Mouse (Mus musculus): Measurements from ENCODE around the gene Ltbp1. TPM values are rescaled to one million over a fixed set of nuclear protein-coding genes. Genes with fewer than 3 reads are reported as not detected.

The Ltbp1 gene
- polyA plus RNA-seq, 2 experiments from 2014 or later = 0.15 TPM; not detected in 1

DNA sequence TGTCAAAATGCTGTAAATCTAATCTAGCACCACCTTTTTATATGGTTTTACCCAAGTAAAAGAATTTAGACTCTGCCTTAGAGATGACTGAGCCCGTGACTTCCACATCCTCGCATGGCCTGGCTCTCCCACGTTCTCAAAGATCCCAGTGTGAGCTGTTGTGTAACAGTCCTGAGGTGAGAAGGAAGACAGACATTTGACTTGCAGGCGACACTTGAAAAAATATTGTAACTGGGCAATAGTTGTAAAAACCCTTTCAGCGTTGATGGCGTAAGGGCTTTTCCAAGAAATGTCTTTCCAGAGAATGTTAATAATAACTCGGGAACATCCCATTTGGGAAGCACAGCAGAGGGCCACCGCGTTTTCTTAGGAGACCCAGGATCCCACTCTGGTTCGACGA, 366.3 kb downstream of the Ltbp1 start:
- ATAC-seq = no peak

GRCm38 (mm10) chr17:75372371-75372770, 367.0 kb downstream of the Ltbp1 start:
- ATAC-seq = no peak

- no peak for ATAC-seq
Measured at GRCm38 (mm10) chr17:75374287-75375024, 369.1 kb downstream of the Ltbp1 start.

GRCm38 (mm10) chr17:75378256-75378871, 373.0 kb downstream of the Ltbp1 start:
- no peak for ATAC-seq

DNA sequence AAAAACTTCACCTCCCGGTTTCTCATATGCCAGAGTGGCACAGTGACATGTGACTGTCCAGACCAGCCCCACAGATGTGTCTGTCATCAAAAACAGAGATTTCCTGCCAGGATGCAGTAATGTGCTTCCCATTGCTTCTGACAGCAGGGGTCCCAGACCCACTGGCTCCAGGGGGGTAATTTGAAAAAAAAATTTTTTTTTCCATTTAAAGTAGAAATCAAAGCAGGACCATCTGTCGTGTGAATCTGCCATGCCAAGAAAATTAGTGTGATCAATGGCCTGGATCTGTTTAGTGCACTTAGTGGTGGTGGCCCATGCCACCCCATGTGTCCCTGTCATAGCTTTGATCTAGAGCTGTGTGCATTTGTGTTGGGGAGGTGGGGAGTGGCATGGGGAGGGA, 374.8 kb downstream of the Ltbp1 start:
- no peak for ATAC-seq

- no peak for ATAC-seq
Measured at GRCm38 (mm10) chr17:75388402-75388801, 383.0 kb downstream of the Ltbp1 start.

DNA sequence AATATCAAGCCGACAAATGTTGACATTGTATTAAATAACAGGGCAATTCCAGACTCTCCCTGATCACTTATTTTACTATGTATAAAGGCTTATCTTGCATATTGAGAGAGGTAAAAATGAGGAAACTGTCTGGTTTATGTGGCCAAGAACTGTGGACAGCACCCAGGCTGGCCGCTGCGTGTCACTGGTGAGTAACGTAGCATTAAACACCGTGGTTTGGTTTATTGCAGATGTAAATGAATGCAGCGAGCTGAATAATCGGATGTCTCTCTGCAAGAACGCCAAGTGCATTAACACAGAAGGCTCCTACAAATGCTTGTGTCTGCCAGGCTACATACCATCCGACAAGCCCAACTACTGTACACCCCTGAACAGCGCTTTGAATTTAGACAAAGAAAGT, 384.8 kb downstream of the Ltbp1 start:
- ATAC-seq = no peak

GRCm38 (mm10) chr17:75391429-75392192, 386.2 kb downstream of the Ltbp1 start:
- no peak for ATAC-seq

- no peak for ATAC-seq
Measured at GRCm38 (mm10) chr17:75406405-75406804, 401.0 kb downstream of the Ltbp1 start.

GRCm38 (mm10) chr17:75416861-75417260, 411.5 kb downstream of the Ltbp1 start:
- ATAC-seq = no peak

DNA sequence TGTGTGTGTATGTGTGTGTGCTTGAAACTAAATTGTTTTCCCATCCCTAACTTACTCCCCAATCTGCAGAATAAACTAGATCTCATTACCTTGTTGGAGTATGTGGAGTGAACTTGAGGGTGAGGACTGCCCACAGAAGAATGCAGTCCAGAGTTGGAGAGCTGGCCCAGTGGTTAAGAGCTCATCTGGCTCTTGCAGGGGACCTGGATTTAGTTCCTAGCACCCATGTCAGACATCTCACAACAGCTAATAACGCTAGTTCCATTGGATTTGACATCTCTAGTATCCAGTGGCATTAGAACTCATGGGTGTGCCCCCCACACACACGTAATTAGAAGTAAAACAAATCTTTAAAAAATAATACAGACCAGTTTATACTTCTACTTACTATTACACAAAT, 428.8 kb downstream of the Ltbp1 start:
- no peak for ATAC-seq

DNA sequence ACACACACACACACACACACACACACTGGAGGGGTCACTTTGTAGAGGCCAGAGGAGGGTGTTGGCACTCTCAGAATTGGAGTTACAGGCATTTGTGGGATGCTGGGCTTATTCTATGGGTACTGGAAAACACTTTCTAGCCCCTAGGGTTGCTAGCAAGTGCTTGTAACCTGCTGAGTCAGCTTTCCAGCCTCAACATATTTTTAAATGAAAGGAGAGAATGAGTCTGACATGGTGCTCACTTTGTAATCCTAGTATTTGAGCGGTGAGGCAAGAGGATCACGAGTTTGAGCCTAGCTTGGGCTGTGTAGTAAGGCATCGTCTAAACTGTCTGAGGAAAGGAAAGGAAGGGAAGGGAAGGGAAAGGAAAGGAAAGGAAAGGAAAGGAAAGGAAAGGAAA, 429.5 kb downstream of the Ltbp1 start:
- no peak for ATAC-seq

- ATAC-seq = no peak
Measured at GRCm38 (mm10) chr17:75435599-75435998, 430.2 kb downstream of the Ltbp1 start, which contains the start of gene Rasgrp3. TSS of gene Rasgrp3 (plus strand) at chr17:75435896.

DNA sequence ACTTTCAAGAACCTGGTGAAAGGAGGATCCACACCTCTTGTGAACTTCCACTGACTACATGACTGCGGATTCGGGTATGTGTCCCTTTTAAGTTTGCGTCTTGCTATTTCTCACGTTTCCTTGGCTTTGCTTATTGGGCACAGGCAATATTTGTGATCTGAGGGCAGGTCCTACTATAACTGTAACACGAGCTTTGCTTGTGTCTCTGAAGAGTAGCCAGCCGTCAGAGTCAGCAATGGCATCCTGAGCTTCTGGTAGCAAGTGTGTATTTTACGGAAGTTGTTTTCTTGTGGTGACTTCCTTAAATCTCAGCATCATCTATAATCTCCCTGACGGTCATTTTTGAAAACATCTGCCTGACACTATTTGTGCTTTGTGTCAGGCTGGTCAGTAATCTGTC, 430.7 kb downstream of the Ltbp1 start:
- no peak for ATAC-seq

- no peak for ATAC-seq
Measured at GRCm38 (mm10) chr17:75436819-75437218, 431.5 kb downstream of the Ltbp1 start.

GRCm38 (mm10) chr17:75437239-75437750, 431.9 kb downstream of the Ltbp1 start:
- no peak for ATAC-seq

DNA sequence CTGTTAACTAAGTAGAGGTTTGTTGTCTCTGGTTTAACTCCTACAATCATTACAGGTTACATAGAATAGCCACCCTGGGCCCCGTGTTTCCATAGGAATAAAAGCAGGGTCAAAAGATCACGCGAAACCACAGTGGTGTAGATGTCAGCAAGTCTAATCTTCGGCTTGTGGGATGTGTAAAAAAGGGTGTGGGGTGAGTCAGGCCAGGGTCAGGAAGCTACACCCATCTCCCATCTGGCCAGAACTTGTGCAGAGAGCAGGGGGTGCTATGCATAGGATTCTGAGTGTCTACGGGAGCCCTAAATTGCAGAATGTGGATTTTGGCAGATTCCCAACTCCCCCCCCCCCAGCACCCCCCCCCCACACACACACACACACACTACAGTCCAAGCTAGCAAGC, 432.8 kb downstream of the Ltbp1 start:
- ATAC-seq = no peak

DNA sequence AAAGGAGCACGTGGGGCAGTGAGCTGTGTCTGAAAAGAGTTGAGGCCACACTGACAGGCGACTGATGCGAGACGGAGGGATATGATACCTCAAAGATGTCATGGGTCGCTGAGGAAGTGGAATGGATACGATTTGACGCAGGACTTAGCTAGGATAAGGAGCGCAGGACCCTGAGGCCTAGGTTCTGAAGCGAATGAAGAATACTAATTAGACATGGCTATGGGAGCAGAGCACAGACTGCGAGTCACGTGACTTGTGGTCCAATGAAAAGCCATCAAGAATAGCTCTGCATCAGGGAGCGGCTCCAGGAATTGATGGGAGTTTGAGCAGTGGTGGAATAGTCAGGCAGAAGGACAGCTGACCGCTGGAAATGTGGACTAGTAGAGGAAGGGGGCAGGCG, 433.7 kb downstream of the Ltbp1 start:
- ATAC-seq = no peak

- no peak for ATAC-seq
Measured at GRCm38 (mm10) chr17:75440619-75441018, 435.3 kb downstream of the Ltbp1 start.

- no peak for ATAC-seq
Measured at GRCm38 (mm10) chr17:75441260-75441830, 436.0 kb downstream of the Ltbp1 start.

Data from activated CD4-positive, CD25-positive, alpha-beta regulatory T cell, adult 4 months (primary cell).